Mouse (Mus musculus) liver, embryonic 14 days (tissue): ENCODE data around the gene Colgalt2. TPM values are rescaled to one million over a fixed set of nuclear protein-coding genes. Genes with fewer than 3 reads are reported as not detected.

ENCODE experiments used
- polyA plus RNA-seq: library from polyadenylated mRNA; depleted of rRNA; stranded (reverse); fragments of >200 nt; gene quantifications from 2 replicates; pipeline ENCODE4 v1.2.3, GENCODE M21; 2012; rRNA removed

Colgalt2 gene
- 0.19 and 0.21 TPM in 2 replicates for polyA plus RNA-seq

DNA sequence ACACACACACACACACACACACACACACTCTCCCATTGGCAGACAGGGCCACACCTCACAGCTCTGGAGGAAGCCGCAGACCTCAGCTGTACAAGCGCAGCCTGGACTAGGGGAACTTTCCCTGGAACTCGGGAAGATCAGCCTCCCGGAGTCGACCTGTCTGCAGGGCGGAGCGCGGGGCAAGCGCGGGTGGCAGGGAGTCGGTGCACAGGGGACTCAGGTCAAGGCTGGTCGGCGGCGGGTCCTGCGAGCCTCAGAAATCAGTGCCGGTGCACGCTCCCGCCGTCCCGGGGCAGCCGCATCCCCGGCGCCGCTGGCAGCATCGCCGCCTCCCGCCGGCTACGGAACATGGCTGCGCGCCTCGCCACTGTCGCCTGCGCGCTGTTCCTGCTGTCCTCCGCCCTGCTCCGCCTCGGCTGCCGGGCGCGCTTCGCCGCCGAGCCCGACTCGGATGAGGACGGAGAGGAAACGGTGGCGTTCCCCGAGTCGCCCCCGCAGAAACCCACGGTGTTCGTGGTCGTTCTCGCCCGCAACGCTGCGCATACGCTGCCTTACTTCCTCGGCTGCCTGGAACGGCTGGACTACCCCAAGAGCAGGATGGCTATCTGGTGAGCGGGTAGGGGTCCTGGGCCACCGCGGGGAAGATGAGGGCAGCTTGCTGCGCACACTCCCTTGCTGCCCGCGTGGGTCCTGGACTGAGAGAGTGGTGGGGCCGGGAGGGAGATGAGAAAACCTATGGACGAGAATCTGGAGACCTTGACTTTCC lies at the start of gene Colgalt2:
Gene Colgalt2, plus strand, starts transcription at position 41 of the 766 bp plus-strand sequence.

DNA sequence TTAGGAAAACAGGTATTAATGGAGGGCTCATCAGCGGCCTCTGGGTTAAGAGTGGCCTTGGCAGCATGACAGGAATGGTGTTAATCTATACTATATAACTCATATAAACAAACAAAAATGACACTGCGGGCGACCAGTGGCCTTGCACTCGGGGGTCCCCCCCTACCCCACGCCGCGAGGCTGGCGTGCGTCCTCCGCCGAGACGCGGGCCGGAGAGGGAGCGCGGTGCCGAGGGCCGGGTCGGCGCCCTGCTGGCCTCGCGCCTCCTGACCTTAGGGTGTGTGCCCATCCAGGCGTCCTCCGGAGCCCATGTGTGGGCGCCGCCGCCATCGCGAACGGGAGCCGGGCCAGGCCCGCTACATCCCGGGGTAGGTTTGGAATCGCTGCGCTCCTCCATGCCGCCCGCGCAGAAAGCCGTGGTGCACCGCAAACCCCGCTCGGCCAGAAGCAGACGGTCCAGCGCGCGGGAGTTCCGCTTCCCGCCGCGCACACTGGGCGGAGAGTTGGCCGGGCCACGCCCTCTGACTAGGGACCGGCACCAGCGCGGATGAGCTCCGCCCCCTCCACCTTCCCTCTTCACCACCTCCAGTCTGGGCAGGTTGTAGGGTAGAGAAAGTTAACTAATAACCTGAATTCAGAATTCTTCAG lies 13.3 kb upstream of the Colgalt2 start, which contains the start of gene Tsen15:
Gene Tsen15, minus strand, starts transcription at position 501 of the 648 bp plus-strand sequence.

Other genes with a start within 250 kb of the Colgalt2 start
- gene Tsen15, start 13.1 kb upstream of the Colgalt2 start, polyA plus RNA-seq: 19.0 and 20.0 TPM in 2 replicates